Mouse (Mus musculus) megakaryocyte, embryonic 14.5 days (primary cell): ENCODE results near the gene Prr18.

Experiments
- FLI1 ChIP-seq: IDR thresholded peaks from 2 replicates; pipeline ENCODE4 v1.6.1; 2012; ENCODE audit warnings: low read length, inconsistent platforms, mixed read lengths
- GATA1 ChIP-seq: IDR thresholded peaks from 3 replicates; pipeline ENCODE4 v1.6.1; 2012; ENCODE audit warnings: mixed read lengths, low read length, inconsistent platforms, borderline replicate concordance

- no peak for TF ChIP-seq GATA1
- no peak for TF ChIP-seq FLI1
Observed at GRCm38 (mm10) chr17:8290736-8291135, 46.5 kb upstream of the Prr18 start.
